Mouse (Mus musculus) heart, postnatal 25 days (tissue): Measurements from ENCODE around the gene Ltbp1. TPM values are rescaled to one million over a fixed set of nuclear protein-coding genes. Genes with fewer than 3 reads are reported as not detected.
A peak's percentile ranks its signal among the peaks of the same experiment; 100 is the strongest.

Source experiments
- DNase-seq: peaks from one replicate; pipeline ENCODE4 v3.0.0; 2022; ENCODE audit warnings: low spot score
- intact Hi-C: fragments of 180-260 bp; cut with DNase I; formaldehyde crosslinking; loops from one replicate; pipeline ENCODE4 v1.15.1; 2025
- total RNA-seq, 2 experiments: library from RNA; stranded (reverse); gene quantifications; 2 replicates each; pipeline ENCODE4 v1.2.3; 2021

Gene Ltbp1
- total RNA-seq, 2 experiments from 2014 or later: 41.5 to 44.7 TPM

DNA sequence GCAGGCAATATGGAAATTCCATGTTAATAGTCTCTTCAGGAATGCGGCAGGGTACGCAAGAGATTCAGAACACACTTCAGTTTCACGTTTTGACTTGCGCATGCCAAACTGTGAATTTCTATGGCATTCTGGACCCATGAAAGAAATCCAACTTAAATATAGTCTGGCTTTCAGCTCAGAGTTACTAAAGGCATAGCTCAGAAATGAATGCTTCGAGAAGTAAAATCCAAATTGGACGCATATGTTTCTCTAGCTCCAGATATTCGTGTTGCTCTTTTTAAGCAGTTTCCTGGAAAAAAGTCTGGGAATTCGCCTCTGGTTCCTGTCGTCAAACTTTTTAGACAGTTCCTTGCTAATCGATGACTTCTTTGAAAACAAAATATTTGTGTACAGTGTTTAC is 318.4 kb downstream of the Ltbp1 start:
- no peak for DNase-seq
- intact Hi-C loops: no loop called here

DNA sequence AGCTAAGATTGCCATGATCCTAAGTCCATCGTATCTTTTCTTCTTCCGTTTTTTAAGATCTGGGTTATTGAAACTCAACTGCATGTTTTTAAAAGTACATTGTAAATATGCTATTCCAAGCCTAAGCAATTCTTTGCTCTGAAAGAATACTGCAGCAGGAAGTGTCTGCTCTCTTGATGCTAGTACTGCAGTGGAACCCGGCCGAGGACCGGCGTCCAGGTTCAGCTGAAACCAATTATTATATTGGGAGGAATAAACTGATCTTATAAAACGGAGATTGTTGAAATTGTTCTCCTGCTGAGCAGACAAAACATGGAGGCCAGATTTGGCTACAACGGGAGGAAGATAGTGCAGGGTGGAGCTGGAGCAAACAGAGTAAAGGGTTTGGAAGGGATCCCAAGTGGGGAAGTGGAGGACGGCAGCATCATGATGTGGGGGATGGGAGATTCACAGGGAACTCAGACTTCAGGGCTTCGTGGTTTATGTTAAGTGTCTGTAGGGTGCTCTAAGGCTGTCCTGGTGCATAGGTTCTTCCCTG is 322.8 kb downstream of the Ltbp1 start:
- DNase-seq: no peak
- intact Hi-C loops: no loop called here

DNA sequence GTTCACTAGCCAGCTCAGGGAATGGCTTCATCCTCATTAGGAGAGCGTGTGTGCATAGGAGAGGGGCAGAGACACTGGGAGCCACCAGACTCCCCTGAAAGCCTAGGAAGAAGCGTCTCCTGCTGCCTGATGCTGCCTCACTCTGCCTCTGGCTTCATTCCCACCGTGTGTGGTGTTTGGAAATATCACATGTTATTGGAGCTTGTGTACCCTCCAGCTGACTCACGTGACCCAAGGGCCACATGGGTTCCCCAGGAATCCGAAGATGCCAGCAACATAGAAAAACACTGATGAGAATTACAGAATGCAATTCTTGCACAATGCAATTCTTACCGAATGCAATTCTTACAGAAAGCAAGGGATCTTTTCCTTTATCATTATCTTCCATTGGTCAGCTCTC is 325.0 kb downstream of the Ltbp1 start:
- DNase-seq: no peak
- intact Hi-C loops: no loop called here

DNA sequence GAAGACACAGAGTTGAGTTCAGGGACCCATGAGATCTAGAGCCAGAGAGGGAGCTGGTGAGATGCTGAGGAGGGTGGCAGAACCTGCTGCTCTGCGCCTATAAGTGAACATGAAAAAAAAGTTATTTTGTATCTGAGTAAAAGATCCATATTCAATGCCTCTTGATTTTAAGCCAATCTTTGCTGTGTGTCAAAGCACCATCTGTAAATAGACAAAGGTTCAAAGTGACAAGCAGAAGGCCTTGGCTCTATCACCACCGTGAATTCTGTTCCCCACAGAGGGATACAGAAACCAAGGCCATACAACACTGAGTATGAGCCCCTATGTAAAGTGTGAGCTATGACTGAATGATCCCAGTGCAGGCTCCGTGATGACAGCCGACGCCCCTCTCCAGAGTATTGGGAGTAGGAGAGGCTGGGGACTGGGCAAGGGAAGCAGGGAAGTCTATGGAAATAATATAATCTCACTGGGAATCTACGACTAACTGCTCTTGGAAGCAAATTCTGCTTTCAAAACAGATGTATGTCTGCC is 326.1 kb downstream of the Ltbp1 start:
- DNase-seq: no peak
- intact Hi-C loops: no loop called here

DNA sequence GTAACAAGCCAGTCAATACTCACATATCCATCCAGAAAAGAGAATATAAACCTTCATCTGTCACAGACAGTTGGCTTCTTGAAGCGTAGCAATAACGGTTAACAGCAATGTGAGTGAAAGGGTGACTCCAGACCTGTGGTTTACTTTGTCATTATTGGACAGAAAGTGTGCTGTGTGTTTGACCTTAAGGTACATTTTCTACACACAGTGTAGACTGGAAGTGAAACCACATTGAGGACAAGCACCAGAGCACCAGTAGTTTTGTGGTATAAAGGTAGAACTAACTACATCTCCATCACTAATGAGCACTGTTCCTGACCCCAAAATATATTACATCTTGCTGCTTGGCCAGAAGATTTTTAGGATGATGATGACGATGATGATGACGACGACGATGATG is 326.9 kb downstream of the Ltbp1 start:
- no peak for DNase-seq
- intact Hi-C loops: no loop called here

DNA sequence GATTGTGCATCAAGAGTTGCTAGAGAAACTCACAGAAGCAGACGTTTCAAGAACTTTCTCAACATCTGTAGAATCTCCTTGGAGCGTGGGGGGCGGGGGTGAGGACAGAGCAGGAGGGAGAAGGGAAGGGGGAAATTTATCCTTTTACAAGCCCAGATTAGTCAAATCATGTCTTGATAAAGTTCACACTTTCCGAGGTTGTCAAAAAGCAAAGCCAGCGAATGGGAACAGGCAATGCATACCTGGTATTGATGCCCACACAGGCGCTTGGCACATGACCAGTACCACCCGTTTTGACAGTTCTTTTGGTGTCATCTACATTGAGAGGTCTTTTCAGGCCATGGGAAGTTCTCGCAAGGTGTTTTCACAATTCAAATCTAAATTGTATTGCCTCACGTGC is 327.6 kb downstream of the Ltbp1 start:
- no peak for DNase-seq
- intact Hi-C loops: no loop called here

DNA sequence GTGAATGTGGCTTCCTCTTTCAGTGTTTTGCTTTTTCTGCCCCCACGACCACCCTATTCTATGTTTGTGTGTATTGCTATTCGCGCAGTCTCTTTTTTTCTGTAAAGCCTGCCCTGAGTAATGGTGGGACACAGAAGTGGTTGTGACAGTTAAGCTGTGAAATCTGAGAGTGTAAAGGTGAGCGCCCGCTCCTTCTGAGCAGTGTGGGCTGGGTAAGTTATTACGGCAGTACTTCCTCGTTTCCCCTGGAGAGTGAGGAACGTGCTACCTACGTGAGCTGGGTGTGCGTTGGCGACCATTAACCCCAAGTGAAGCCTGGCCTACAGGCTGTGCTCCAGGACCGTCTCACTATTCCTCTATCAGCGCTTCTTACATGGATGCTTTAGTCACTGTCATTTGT is 328.4 kb downstream of the Ltbp1 start:
- intact Hi-C loops: no loop called here
- no peak for DNase-seq

DNA sequence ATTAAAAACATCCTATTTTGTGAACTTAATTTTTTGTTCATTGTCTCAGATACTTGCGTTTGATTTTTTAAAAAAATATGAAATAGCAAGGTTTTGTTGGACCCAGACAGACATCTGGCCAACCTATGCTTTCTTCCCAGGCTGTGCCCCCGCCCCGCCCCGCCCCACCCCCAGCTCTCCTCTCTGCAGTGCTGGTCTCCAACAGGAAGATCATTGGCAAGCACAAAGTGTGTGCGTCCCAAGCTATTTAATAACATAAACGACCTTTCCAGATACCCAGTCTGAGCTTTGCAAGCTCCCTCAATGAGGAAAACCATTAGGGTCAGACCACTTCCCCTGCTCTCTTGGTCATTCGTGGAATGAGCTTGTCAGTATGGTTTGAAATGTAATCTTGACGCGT is 330.3 kb downstream of the Ltbp1 start:
- DNase-seq: no peak
- intact Hi-C loops: no loop called here

DNA sequence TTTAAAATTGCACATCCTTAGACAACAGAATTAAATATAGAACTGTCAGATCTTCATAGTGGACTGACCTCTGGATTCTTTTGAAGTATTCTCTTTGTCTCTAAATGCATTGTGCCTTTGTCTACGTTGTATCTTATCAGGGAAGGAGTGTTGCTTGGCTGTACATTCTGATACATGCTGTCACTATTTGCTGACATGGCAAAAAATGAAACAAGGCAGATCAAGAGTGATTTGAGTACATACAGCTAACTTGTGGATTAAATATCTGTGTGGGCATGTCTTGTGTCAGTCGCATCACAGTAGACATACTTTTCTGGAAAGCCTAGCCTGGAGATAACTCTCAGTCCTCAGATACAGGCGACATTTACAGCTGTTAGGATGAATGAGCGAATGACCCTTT is 335.9 kb downstream of the Ltbp1 start:
- intact Hi-C loops: no loop called here
- no peak for DNase-seq

DNA sequence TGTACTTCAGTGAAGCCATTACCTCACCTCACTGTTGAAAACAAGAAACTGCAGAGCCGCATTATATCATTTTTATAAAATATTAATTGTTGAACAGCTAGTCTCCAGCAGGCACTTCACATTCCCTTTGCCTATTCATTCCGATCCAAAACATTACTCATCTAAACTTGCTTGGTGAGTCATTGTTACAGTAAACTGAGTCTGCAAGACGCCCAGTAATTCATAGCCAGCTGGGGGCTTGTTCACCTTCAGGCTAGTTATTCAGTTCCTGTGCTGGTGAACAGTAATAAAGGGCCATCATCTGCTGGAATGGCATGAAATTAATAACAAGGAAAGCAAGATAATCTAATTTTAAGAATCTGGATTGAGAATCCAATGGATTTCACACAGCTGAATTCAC is 339.7 kb downstream of the Ltbp1 start:
- no peak for DNase-seq

DNA sequence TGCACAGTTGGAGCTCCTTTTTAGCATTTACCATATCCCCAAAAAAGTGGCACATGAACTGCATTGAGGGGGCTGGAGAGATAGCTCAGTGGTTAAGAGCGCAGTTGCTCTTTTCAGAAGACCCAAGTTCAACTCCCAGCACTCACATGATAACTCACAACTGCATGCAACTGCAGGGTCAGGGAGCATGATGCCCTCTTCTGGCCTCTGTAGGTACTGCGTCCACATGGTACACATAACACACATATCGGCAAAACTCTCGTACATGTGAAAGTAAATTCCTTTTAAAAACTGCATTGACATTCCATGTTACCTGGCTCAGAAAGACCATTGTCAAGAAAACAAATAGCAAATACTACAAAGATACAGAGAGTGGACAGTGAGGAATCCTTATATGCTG is 342.0 kb downstream of the Ltbp1 start:
- no peak for DNase-seq
- intact Hi-C loops: no loop called here

More for the DNA sequence above, 339.7 kb downstream of the Ltbp1 start:
- intact Hi-C loops: no loop called here

DNA sequence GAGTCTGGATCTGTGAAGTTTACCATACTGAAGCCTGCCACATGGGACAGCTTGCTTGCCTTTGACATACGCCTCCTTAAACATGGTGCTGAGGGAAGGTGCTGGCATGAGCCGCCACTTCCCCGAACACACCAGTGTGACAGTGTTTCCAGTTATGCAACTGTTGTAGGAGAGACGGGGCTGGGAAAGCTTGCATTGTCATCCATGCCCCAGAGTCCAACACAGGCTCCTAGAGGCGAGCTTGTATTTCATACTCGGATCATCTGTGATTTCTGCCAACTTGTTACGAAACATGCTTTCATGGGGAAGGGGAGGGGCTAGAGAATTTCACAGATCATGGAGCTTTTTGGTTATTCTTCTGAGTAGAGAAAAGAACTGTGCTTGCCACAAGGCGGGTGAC is 343.7 kb downstream of the Ltbp1 start:
- DNase-seq: peak; percentile 40
- intact Hi-C loops: no loop called here

DNA sequence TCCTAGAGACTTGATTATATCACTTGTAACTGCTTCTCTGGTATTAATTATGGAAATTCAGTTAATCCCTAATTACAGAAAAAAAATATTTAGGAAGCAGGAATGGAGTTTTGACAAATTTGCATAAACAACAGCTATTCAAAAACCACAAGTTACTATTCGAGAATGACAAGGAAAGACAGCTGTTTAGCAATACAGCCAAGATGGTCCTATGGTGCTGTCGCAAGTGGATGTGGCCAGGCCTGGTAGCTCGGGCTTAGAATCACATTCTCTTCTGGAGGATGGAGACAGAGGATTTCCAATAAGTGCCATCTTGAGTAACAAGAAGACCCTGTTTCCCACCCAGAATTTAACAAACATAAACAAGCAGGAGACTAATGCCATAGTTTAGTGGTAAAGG is 344.2 kb downstream of the Ltbp1 start:
- intact Hi-C loops: no loop called here
- DNase-seq: no peak

DNA sequence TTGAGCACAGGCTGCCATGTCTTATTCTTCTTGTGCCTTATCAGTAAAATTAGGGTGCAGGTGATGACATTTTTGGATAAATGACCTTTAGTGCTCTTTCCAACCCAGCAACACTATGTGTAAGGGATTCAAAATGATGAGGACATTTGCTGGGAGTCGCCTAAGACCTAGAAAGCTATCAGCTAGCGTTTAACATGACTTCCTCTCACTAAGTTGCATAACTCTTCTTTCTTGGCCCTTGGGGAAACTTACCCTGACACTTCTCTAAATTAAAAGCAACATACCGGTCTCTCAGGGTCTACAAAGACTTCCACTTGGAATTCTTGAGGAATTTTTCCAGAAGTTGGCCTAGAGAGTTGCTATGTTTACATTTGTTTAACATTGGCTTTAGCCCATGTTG is 348.0 kb downstream of the Ltbp1 start:
- DNase-seq: no peak
- intact Hi-C loops: no loop called here

DNA sequence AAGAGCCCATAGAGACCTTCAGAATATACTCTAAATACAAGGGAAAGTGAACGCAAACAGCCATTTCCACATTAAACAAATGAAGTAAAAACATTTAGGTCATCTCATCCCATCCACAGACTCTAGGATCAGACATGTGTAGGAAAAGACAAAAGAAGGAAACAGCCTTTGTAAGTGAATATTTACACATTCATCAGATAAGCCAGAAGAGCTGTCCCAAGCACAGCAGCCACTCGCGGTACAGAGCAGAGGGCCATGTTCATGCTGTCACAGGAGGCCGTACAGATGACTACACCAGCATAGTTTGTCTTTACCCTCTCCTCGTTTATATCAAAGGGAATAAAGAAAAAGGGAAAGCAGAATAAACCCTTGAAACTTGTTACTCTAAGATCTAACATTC is 350.1 kb downstream of the Ltbp1 start:
- no peak for DNase-seq
- intact Hi-C loops: no loop called here

DNA sequence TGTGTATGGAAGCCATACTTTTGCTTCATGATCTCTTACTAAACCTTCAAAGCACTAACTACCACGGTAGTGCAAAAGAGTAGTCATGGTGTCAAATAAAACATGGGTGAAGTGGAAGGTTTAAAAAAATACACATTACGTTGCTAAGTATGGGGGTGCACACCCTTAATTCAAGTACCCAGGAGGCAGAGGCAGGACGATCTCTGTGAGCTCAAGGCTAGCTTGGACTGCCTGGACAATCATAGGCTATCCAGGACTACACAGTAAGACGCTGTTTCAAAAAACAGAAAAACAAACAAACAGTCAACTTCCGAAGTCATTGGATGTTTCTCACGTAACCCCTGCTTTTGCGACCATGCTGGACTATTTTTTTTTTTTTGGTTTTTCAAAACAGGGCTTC is 354.7 kb downstream of the Ltbp1 start:
- intact Hi-C loops: no loop called here
- DNase-seq: no peak

DNA sequence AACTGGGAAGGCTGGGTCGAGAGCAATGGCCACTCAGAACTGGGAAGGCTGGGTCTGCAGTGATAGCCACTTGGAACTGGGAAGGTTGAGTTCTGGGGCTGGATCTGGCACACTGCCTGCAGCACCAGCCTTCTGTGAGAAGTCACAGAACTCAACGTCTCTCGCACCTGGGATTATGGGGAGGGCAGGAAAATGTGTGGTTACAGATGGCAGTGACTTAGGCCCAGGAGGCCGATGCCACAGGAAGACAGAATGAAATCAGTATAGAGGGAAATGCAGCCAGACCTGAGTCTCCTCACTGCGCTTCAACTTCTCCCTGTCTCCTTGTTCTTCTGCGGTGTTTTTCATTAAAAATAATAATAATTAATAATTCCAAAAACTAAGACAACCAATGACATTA is 361.0 kb downstream of the Ltbp1 start:
- intact Hi-C loops: no loop called here
- no peak for DNase-seq

DNA sequence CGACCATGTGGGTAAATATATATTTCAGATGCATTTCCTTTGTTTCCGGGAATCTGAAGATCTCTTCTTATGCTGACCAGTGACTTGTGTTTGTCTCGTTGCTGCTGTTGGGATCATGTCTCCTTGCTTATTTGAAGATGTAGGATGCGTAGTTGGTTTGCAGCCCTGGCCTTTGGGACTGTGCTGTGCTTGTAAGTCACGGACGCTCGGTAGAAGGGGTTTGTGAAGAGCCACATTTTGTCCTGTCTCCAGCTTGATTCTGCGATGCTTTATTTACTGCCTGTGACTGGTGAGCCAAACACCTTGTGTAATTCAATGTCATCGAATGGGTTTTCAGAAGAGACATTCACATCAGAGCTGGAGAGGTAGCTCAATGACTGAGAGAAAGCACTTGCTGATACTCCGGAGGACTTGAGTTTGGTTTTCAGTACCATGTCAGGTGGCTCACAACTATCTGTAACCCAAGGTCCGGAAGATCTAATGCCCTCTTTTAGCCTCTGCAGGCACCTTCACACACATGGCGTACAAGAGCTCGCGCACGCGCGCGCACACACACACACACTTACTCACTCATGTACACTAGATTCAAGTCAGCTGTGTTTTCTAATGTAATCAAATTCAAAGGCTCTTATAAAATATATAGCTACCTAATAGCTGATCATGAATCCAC is 362.3 kb downstream of the Ltbp1 start:
- no peak for DNase-seq
- intact Hi-C loops: no loop called here

DNA sequence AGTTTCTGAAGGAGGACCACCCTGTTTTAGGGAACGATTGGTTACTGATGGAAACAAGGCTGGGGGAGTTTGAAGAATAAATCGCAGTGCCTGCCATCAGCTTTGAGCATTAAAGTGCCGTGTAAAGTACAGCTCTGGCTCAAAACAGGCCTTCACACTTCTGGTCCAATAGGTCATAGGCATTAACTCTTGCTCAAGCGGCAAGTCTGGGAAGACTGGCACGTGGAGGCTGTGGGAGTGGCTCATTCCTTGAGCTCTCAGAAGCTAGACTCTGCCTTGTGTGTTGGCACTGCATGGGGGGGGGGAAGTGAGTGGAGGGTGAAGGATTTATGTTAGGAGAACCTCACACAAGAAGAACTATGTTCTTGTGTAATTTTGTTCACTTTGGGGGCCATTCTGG is 363.2 kb downstream of the Ltbp1 start:
- no peak for DNase-seq
- intact Hi-C loops: no loop called here

DNA sequence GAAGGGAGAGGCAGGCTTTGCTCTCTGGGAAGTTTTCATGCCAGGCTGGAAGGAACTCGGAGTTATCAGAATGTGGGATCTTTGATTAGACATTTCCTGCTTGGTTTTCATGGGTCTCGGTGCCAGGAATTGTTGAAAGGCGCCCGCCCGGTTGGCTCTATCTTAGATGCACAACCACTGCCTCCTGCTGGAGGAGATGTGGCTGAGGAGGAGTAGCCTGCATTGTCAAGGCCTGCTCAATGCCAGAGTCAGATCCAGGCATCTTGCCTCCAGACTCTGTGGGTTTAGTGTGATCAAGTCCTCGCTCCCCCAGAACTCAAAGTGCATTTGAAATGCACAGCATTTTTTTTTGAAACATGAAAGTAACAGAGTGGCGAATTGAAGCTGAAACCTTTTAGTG is 364.0 kb downstream of the Ltbp1 start:
- intact Hi-C loops: no loop called here
- DNase-seq: no peak

DNA sequence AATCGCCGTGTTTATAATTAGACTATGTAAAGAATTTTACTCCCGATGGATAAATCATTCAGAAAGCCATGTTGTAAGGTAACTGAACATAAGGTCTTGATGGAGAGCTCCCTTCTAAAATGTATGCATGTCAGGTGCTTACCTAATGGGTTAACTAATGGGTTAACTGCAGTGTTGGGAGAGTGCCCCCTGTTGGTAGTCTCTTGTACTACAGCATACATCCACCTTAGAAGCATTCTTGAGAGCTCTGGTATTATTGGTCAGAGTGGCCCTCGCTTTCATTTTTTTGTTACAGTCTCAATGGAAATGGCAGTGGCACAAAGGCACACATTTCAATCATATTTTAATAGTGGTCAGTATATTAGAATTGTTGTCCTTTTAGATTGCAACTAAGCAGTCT is 364.8 kb downstream of the Ltbp1 start:
- intact Hi-C loops: loop anchor here (10.0 kb wide), 1 partner anchor 365 kb away; the partner anchor contains the start of gene Ltbp1
- DNase-seq: no peak

DNA sequence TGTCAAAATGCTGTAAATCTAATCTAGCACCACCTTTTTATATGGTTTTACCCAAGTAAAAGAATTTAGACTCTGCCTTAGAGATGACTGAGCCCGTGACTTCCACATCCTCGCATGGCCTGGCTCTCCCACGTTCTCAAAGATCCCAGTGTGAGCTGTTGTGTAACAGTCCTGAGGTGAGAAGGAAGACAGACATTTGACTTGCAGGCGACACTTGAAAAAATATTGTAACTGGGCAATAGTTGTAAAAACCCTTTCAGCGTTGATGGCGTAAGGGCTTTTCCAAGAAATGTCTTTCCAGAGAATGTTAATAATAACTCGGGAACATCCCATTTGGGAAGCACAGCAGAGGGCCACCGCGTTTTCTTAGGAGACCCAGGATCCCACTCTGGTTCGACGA is 366.3 kb downstream of the Ltbp1 start:
- intact Hi-C loops: loop anchor here (2.0 to 10.0 kb wide), 2 partner anchors 165 to 367 kb away; partner anchors contain the start of gene Ltbp1

More for the DNA sequence above, 366.3 kb downstream of the Ltbp1 start:
- no peak for DNase-seq
